Mouse (Mus musculus) stomach, postnatal 0 days (tissue): Measurements from ENCODE around the gene Fgfr1op.

Source experiments
- CTCF ChIP-seq: IDR thresholded peaks from 2 replicates; pipeline ENCODE4 v1.5.1; 2016; ENCODE audit warnings: antibody characterized with exemption, low read depth, mild to moderate bottlenecking, moderate library complexity
- EP300 ChIP-seq: optimal IDR thresholded peaks from 2 replicates; pipeline ENCODE3; 2016; ENCODE audit warnings: antibody characterized with exemption

DNA sequence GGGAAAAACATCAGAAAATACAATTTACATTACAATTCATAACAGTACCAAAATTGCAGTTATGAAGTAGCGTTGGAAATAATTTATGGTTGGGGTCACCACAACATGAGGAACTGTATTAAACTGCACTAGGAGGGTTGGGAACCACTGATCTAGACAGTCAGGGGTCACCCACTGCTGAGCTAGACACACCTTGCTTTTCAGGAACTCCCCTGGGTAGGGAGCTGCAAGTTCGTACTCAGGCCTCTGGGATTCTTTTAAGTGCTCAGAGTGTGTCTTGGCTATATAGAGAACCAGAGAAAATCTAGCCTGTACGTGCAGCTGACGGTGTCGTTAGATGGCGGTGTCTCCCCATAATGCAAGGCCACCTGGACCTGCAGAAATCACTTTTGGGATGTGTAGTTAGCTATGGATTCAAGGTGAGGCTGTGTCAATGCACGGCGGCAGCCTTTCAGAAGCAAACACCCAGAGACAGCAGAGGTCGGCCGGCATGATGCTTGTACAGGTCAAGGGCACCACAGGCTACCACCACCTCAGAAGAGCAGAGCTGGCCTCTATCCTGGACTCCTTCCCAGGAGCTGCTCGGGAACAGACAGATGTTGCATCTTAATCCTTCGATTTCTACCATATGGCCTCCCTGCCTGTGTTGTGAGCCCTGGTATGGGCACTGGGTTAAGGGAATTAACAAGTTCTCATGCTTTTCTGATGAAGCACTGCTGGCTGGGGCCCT lies 49.9 kb downstream of the Fgfr1op start:
- no peak for TF ChIP-seq CTCF
- no peak for TF ChIP-seq EP300
